Mouse (Mus musculus): Measurements from ENCODE around the gene Ankrd42.

Gene Ankrd42

DNA sequence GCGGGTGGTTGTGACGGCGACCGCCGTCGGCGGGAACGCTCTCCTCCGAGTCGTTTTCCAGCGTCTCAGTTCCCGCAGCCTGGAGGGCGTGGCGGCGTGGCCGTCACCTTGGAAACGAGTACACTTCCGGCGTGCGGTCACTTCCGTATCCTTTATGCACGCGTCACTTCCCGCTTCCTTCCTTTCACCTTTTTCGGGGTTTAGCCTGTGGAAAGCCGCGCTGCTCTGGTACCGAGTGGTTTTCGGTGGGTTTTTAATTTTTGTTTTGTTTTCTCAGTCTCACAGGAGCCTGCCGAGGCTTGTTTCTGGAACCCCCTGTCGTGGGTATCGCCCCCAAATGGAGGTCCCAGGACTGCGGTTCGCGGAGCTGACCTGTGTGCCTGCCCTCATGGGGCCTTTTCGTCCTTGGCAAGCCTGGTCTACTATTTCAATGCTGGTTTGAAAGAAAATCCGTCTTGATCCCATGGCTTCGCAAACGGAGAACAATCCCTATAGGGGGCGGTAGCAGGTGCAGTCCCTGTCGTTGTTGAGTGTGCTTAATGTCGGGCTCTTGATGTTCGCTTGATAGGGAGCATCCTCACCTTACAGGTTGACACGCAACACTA lies at the start of gene Ankrd42:
Gene Ankrd42, minus strand, starts transcription at position 122 of the 605 bp plus-strand sequence.
- peak; percentile 86 for DNase-seq (ENCODE audit: low read depth, low spot score)

DNA sequence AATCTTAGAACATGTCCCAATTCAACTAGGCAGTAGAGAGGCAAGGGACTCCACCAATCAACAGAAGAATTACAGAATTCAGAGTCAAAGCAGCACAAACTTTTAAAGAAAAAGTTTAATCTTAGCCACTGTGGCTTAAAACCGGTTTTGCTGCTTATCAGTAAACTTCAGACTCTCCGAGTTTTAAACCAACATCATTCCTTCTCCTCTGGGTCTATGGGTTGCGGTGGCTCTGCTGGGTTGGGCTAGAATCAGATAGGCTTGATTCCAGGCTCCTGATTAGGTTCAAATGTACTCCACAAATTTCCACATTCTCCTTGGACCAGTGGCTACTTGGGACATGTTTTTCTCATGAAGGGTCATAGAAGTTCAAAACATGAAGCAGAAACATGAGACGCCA lies 40.4 kb upstream of the Ankrd42 start:
- DNase-seq (ENCODE audit: low read depth, low spot score) = no peak

DNA sequence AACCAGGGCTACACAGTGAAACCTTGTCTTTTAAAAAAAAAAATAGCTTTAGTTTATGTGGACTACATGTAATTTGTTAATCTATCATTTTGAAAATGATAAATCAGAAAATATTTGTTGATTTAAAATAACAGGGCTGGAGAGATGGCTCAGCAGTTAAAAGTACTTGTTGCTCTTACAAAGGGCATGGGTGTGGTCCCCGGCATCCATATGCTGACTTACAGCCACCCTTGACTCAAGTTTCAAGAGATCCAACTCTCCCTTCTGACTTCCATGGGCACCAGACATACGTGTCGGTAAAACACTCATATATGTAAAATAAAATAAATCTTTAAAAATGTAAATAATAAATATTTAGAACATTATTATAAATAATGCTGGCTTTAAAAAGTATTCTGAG lies 38.2 kb upstream of the Ankrd42 start:
- no peak for DNase-seq (ENCODE audit: low read depth, low spot score)

- peak; percentile 95 for DNase-seq (ENCODE audit: low read depth, low spot score)
These were observed 32.8 kb upstream of the Ankrd42 start, which contains the start of gene Pcf11 for GRCm38 (mm10) chr7:92669507-92670471. Pcf11 (minus strand) TSS chr7:92669934.

- DNase-seq (ENCODE audit: low read depth, low spot score) = peak; percentile 58
These were observed 32.0 kb upstream of the Ankrd42 start for GRCm38 (mm10) chr7:92668791-92669506.

GRCm38 (mm10) chr7:92666274-92666820 lies 29.4 kb upstream of the Ankrd42 start:
- peak; percentile 34 for DNase-seq (ENCODE audit: low read depth, low spot score)

- no peak for DNase-seq (ENCODE audit: low read depth, low spot score)
These were observed 21.1 kb upstream of the Ankrd42 start for GRCm38 (mm10) chr7:92658050-92658449.

DNA sequence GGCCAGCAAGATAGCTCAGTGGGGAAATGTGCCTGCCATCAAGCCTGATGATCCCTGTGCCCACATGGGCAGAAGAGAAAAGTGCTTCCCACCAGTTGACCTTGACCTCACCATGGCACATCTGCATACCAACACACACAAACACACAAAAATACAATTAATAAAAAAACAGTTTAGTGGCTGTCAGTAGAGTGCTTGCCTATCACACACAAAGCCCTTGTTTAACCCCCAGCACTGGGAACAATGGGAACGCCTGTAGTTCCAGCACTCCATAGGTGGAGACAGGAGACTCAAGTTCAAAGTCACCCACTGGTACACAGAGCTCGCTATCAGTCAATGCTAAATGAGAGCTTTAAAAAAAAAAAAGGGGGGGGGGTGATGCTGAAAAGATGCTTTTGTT lies 19.4 kb upstream of the Ankrd42 start:
- no peak for DNase-seq (ENCODE audit: low read depth, low spot score)

- DNase-seq (ENCODE audit: low read depth, low spot score) = no peak
These were observed 16.4 kb upstream of the Ankrd42 start for GRCm38 (mm10) chr7:92653329-92653728.

- DNase-seq (ENCODE audit: low read depth, low spot score) = no peak
These were observed 10.8 kb upstream of the Ankrd42 start for GRCm38 (mm10) chr7:92647790-92648189.

DNA sequence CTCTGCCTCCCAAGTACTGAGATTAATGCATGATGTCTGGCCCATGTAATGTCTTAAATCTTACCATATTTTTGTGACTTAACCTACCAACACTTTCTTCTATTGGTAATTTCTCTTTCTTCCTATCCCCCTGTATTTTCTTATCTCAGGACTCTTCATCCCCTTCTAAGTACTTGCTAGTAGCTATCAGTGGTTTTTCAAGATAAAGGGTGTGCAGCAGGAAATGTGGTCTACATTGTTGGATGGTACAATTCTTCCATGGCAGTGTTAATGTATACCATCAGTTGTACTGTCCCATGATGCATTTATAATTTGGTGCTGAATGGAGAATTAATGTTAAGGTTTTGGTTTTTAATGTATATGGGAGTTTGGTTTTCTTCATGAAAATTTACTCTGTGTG lies 5.4 kb upstream of the Ankrd42 start:
- DNase-seq (ENCODE audit: low read depth, low spot score) = no peak

DNA sequence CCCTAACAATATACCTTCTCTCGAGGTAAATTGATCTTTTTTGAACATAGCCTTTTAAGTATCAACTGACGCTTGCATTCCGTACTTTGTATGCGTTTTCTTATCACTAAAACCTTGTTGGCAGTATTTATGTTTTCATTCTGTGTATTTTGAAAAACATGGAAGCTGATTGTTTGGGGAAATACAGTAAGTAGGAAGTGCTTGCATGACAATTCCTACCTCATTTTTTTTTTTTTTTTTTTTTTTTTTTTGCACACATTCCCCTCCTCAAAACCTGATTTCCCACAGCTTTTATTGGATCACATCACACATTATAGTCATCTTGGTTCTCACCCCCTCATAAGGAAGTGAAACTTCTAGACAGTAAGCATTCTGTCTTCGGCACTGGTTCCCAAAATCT lies 1.1 kb upstream of the Ankrd42 start:
- DNase-seq (ENCODE audit: low read depth, low spot score) = no peak

DNA sequence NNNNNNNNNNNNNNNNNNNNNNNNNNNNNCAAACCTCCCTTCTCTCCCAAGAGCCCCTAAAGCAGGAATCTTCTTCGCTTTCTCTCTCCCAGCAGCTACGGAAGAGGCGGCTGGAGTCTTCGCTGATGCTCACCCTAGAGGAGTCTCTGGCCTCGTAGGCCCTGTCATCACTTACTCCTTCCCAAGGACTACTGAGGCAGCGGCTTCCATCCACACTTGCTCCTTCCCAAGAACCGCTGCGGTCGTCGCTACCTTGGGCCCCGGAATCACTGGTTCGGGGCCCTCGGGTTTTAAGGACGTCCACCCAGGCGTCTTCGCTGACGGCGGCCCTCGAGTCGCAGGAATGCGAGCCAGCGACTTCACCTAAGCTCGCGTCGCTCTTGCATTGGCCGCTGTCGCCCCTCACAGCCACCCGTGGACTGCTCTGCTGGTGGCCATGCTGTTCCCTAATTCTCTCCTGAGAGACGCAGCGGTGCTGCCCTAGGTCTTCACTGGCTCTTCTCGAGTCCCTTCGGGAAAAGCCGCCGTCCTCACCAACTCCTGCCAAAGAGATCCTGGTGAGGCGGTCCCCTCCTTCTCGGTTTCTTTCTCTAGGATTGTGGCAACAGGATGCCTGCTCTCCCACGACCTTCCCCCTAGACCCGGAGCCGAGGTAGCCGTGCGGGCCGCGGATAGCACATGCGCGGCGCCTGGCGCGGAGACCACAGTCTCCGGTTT lies 489 bp downstream of the Ankrd42 start:
- DNase-seq (ENCODE audit: low read depth, low spot score) = no peak

DNA sequence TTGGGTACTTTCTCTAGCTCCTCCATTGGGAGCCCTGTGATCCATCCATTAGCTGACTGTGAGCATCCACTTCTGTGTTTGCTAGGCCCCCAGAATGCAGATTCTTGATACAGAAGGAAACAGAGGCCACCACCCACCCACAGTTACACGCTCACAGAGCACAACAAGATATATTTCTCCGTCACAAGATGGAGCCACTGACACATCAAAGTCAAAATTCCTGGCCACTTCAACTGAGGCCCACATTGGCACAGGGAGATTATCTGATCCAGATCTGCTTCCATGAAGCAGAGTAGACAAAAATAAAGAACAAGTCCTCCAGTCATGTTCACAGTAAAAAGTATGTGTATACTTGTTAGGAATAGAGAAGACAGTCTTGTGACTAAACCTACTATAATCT lies 6.8 kb downstream of the Ankrd42 start:
- DNase-seq (ENCODE audit: low read depth, low spot score) = no peak

DNA sequence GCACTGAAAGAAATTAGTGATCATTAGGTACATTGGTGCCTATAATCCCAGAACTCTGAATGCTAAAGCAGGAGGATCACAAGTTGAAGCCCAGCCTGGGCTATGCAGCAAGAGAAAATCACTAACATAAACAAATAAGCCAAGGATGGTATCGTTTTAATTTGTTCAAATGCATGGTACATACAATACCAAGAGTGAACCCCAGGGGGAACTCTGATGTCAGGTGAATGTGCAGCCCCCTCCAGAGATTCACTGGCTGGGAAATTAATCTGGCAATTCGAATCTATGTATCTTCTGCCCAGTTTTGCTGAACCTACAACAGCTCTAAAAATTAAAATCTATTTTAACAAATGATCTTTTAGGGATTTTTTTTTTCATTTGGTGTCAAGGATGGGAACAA lies 12.5 kb downstream of the Ankrd42 start:
- no peak for DNase-seq (ENCODE audit: low read depth, low spot score)

DNA sequence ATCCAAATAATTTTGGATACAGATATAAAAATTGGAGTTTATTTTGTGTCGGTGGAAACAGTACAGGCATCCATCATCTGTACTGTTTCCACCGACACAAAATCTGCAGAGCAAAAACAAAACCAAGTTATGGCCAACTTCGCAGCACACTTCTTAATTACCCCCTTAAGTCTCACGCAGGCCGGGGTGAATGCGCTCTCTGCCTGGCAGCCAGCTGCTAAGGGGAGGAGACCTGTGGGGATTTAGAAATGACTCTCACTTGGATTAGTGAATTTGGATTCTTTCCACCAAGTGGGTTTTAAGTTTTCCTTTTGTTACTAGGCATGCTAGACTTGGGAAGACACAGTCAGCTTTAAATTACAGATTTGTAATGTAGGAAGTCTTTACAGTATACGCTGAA lies 26.1 kb downstream of the Ankrd42 start:
- no peak for DNase-seq (ENCODE audit: low read depth, low spot score)

DNA sequence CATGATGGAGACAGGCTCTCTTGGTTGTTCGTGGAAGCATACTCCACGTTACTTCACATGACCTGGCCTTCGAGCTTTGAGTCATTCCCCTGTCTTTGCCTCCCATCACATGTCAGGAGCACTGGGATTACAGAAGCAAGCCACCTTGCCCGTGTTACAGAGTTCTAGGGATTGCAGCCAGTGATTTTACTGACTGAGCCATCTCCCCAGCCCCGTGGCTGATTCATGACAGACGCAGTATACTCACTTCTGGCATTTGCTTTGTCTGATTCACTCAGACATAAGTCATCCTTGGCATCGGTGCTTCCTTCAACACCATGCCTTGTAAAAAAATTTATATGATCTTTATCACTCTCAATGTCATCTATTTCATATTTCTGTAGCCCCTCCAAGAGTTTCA lies 32.0 kb downstream of the Ankrd42 start:
- DNase-seq (ENCODE audit: low read depth, low spot score) = no peak

GRCm38 (mm10) chr7:92590842-92591241 lies 46.1 kb downstream of the Ankrd42 start:
- DNase-seq (ENCODE audit: low read depth, low spot score) = no peak

- no peak for DNase-seq (ENCODE audit: low read depth, low spot score)
These were observed 47.0 kb downstream of the Ankrd42 start for GRCm38 (mm10) chr7:92589986-92590385.

- no peak for DNase-seq (ENCODE audit: low read depth, low spot score)
These were observed 53.4 kb downstream of the Ankrd42 start for GRCm38 (mm10) chr7:92583567-92583966.

DNA sequence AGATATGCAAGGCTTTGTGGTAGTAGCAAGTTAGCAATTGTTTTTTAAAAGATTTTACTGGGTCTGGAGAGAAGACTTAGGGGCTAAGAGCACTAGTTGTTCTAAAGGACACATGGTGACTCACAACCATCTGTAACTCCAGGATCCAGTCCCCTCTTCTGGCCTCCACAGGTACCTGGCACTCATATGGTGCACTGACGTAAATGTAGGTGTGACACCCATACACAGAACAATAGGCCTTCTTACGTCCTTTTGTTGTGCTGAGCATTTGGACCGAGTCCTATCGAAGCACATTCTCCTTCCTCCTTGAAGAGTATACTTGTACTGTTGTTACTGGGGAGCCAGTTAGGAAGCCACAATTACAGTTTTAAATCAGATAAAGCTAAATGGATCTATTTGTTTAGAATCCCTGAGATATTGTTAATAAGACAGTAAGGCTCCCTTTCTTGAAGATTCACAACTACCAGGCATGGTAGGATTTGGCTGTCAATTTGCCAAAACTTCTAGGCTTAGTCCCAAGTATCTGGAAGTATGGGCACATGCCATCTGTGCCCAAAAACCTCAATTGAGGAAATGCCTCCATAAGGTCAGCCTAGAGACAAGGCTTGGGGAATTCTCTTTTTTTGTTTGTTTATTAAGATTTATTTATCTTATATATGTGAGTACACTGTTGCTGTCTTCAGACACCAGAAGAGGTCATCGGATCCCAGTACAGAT lies 56.3 kb downstream of the Ankrd42 start:
- no peak for DNase-seq (ENCODE audit: low read depth, low spot score)

Data from c-Kit-negative CD71-positive TER-119-positive erythroid progenitor cells, embryonic 14.5 days (primary cell).